Comparison of ENCODE assay signal across 8 mouse cellular contexts in genomic region chr6:116386045-116386415, GRCm38 (mm10). TPM values are rescaled to one million over a fixed set of nuclear protein-coding genes. Genes with fewer than 3 reads are reported as not detected.
DNase-seq lines count a peak whose midpoint lies in the region; ATAC-seq and TF ChIP-seq lines count a peak whose summit lies in the region.

No protein-coding gene starts in this region.

- TF ChIP-seq EP300 in liver, embryonic 14.5 days (IDR thresholded peaks at IDR 0.05; ENCODE audit: low read depth) = no peak

- peak overlapping the region; percentile 10 for H3K9ac ChIP-seq in hindbrain, embryonic 15.5 days
- H3K9ac ChIP-seq in liver, embryonic 14.5 days (replicated peaks) = no peak overlapping the region

- peak; percentile 64 for DNase-seq in retina, postnatal 1 day
- DNase-seq in retina, embryonic 14.5 days (ENCODE audit: low spot score) = no peak
- no peak for DNase-seq in liver, embryonic 14.5 days (ENCODE audit: low read depth in 3 of 3, low spot score in 3 of 3)
- no peak for DNase-seq in thymus, postnatal 10 days (ENCODE audit: low spot score in 2 of 2)
- DNase-seq in right cerebral cortex, postnatal 36 days (ENCODE audit: low spot score in 2 of 2) = no peak
- DNase-seq in T-cell, adult 2 months (ENCODE audit: low spot score) = no peak

- peak; percentile 82; the same call in 1 of the 2 replicates for ATAC-seq in hindbrain, embryonic 15.5 days (ENCODE audit: low FRiP score, low read depth)
- ATAC-seq in liver, embryonic 14.5 days (ENCODE audit: insufficient read depth) = peak; percentile 36; the same call in 1 of the 2 replicates
- no peak for ATAC-seq in megakaryocyte, adult 5-6 weeks (ENCODE audit: poor library complexity, severe bottlenecking)

- peak overlapping the region; percentile 72 for H3K27ac ChIP-seq in hindbrain, embryonic 15.5 days (replicated peaks)
- H3K27ac ChIP-seq in liver, embryonic 14.5 days = no peak overlapping the region

- no peaks in the 10 kb centered on the region for H3K36me3 ChIP-seq in hindbrain, embryonic 15.5 days
- peaks cover 24% of the 10 kb centered on the region for H3K36me3 ChIP-seq in liver, embryonic 14.5 days (replicated peaks; ENCODE audit: control insufficient read depth, insufficient read depth, low read depth)

- 6% methylated on average over 4 of the region's 4 CpGs for WGBS in hindbrain, embryonic 15.5 days
- 51% methylated on average over 4 of the region's 4 CpGs for WGBS in liver, embryonic 14.5 days (ENCODE audit: insufficient replicate concordance)

- no peaks in the 10 kb centered on the region for H3K27me3 ChIP-seq in hindbrain, embryonic 15.5 days
- no peaks in the 10 kb centered on the region for H3K27me3 ChIP-seq in liver, embryonic 14.5 days (ENCODE audit: control insufficient read depth, insufficient read depth, low read length)

- H3K4me1 ChIP-seq in hindbrain, embryonic 15.5 days (replicated peaks) = peaks cover 30% of the 10 kb centered on the region
- H3K4me1 ChIP-seq in liver, embryonic 14.5 days (replicated peaks; ENCODE audit: control insufficient read depth in 2 of 2, insufficient read depth in 2 of 2, low read length in 1 of 2) = peaks cover 8 to 9% of the 10 kb centered on the region in 2 experiments; a peak in 3 of 4 replicates

- H3K4me3 ChIP-seq in hindbrain, embryonic 15.5 days = peak overlapping the region; percentile 3; the same call in 1 of the 2 replicates
- no peak overlapping the region for H3K4me3 ChIP-seq in liver, embryonic 14.5 days (ENCODE audit: insufficient read depth in 1 of 2, low read depth in 2 of 2, low read length in 2 of 2)

- H3K9me3 ChIP-seq in hindbrain, embryonic 15.5 days = no peaks in the 10 kb centered on the region
- no peaks in the 10 kb centered on the region for H3K9me3 ChIP-seq in liver, embryonic 14.5 days (ENCODE audit: control insufficient read depth, low read length)

- peak overlapping the region; percentile 42 for H3K4me2 ChIP-seq in hindbrain, embryonic 15.5 days
- peak overlapping the region; percentile 32; the same call in 1 of the 2 replicates for H3K4me2 ChIP-seq in liver, embryonic 14.5 days (ENCODE audit: low read depth)

- TF ChIP-seq CTCF in liver, embryonic 14.5 days (IDR thresholded peaks at IDR 0.05; ENCODE audit: low read depth) = no peak

RNA-seq across cellular contexts. Expression of gene March8, which starts 48.2 kb away (rescaled TPM):
- polyA plus RNA-seq in hindbrain, embryonic 15.5 days (2015; fragmentation: Nextera tagmentation; extraction: Ambion mirVana) = 64.4 and 68.3 TPM in 2 replicates
- 82.4 and 96.1 TPM in 2 replicates for polyA plus RNA-seq in liver, embryonic 14.5 days (2012; rRNA removed)
- 80.1 and 89.8 TPM in 2 replicates for polyA plus RNA-seq in liver, embryonic 14.5 days (2014; fragmentation: Nextera tagmentation; extraction: Ambion mirVana)
- 4.7 and 8.4 TPM in 2 replicates for total RNA-seq in megakaryocyte, adult 5-6 weeks (2015)
- total RNA-seq in megakaryocyte, adult 5-6 weeks (2017) = 15.1 and 15.2 TPM in 2 replicates
